Mouse (Mus musculus) limb, embryonic 11.5 days (tissue): ENCODE results near the gene Rpl24. TPM values are rescaled to one million over a fixed set of nuclear protein-coding genes. Genes with fewer than 3 reads are reported as not detected.

ENCODE experiments used
- ATAC-seq: fragments of 200-750 bp; cut with Nextera tagmentation; 2 replicates; pipeline ENCODE4 v1.8.0; 2017; ENCODE audit warnings: low read depth; ENCODE audit not compliant: insufficient number of reproducible peaks, low FRiP score, low TSS enrichment
- DNase-seq: peaks from one replicate; pipeline ENCODE4 v3.0.0-alpha.2; 2015; ENCODE audit warnings: low spot score
- H3K27ac ChIP-seq: fragments of 300-500 bp; sonication (generic); replicated peaks from 2 replicates; pipeline ENCODE4 v1.5.1; 2014; ENCODE audit warnings: low read depth, mild to moderate bottlenecking, low read length
- H3K27me3 ChIP-seq: fragments of 300-500 bp; sonication (generic); 2 replicates; pipeline ENCODE4 v1.6.1; 2014; ENCODE audit warnings: mild to moderate bottlenecking, low read length, mixed read lengths; ENCODE audit not compliant: control insufficient read depth, insufficient read depth
- H3K36me3 ChIP-seq: fragments of 300-500 bp; sonication (generic); 2 replicates; pipeline ENCODE4 v1.6.1; 2014; ENCODE audit warnings: mild to moderate bottlenecking, low read length, moderate library complexity, mixed read lengths; ENCODE audit not compliant: control insufficient read depth, insufficient read depth
- H3K4me1 ChIP-seq: fragments of 300-500 bp; sonication (generic); 2 replicates; pipeline ENCODE4 v1.6.1; 2014; ENCODE audit warnings: low read length, mixed read lengths; ENCODE audit not compliant: control insufficient read depth, insufficient read depth
- H3K4me2 ChIP-seq: fragments of 300-500 bp; sonication (generic); 2 replicates; pipeline ENCODE4 v1.6.1; 2014; ENCODE audit warnings: low read depth, mild to moderate bottlenecking, moderate library complexity; ENCODE audit not compliant: severe bottlenecking
- H3K4me3 ChIP-seq: fragments of 300-500 bp; sonication (generic); 2 replicates; pipeline ENCODE4 v1.5.1; 2014; ENCODE audit warnings: low read depth, low read length
- H3K9ac ChIP-seq: fragments of 300-500 bp; sonication (generic); 2 replicates; pipeline ENCODE4 v1.6.1; 2014; ENCODE audit warnings: mild to moderate bottlenecking, low read length
- H3K9me3 ChIP-seq: fragments of 300-500 bp; sonication (generic); 2 replicates; pipeline ENCODE4 v1.6.1; 2016; ENCODE audit warnings: low read length; ENCODE audit not compliant: control insufficient read depth
- WGBS: fragments of 180-500 bp; shearing (Covaris S2); extraction: QIAGEN DNeasy Blood & Tissue Kit; methylation state at CpG from one replicate; pipeline ENCODE4 v1.1.7; 2014; 5-methylcytosine and 5-hydroxymethylcytosine counted together
- polyA plus RNA-seq: library from polyadenylated mRNA; unstranded; fragments of >200 nt; fragmentation: Nextera tagmentation; extraction: Ambion mirVana; gene quantifications from 2 replicates; pipeline ENCODE4 v1.2.1, GENCODE M21; 2014

The Rpl24 gene
- polyA plus RNA-seq, 1 experiment from 2014 or later, result 889 TPM

DNA sequence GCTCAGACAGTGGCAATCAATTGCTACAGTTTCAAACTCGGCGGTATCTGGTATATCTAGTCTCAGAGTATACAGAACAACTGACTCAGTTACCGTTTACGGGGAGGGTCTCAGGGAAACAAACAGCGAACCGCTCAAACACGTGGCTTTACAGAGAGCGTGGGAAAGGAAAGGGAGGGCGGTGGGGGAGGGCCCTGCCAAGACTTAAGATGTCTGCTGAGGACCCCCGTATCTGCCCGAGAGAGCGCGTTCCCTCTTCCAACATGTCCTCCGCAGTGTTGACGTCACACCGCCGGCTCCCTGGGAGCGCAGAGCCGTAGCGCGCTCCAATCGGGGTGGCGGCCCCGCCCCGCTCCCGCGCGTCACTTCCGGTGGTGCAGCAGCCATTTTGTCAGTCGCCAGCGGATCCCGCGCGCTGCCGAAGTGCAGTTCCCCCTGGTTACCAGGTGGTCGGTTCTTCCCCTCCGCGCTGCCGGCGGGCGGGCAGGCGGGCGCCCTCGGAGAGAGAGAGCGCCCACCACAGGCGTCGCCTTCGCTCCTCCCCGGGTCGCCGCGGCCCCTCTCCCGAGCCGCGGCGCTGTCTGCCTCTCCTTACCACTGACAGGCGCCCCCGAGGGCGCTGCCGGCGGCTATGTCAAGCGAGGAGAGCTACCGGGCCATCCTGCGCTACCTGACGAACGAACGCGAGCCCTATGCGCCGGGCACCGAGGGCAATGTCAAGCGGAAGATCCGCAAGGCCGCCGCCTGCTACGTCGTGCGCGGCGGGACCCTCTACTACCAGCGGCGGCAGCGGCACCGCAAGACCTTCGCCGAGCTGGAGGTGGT lies 7.6 kb downstream of the Rpl24 start, which contains the start of gene Zbtb11:
TSS of gene Zbtb11 (plus strand) at position 453 of the 825 bp plus-strand sequence.
- WGBS, result under 1% methylated on average over 78 of the region's 86 CpGs
- H3K9me3 ChIP-seq, result no peaks in the 10 kb centered on the region
- peak; percentile 100 for DNase-seq
- peaks cover 2% of the 10 kb centered on the region; the same call in 1 of the 2 replicates for H3K4me1 ChIP-seq
- peak within 1 kb of the TSS; percentile 99 for H3K4me3 ChIP-seq
- peak; percentile 99 for ATAC-seq
- H3K9ac ChIP-seq, result peak within 1 kb of the TSS; percentile 85
- no peaks in the 10 kb centered on the region for H3K27me3 ChIP-seq
- H3K36me3 ChIP-seq, result peaks cover 15% of the 10 kb centered on the region; the same call in 1 of the 2 replicates
- peak within 1 kb of the TSS; percentile 69; the same call in 1 of the 2 replicates for H3K27ac ChIP-seq
- H3K4me2 ChIP-seq, result peak within 1 kb of the TSS; percentile 56

DNA sequence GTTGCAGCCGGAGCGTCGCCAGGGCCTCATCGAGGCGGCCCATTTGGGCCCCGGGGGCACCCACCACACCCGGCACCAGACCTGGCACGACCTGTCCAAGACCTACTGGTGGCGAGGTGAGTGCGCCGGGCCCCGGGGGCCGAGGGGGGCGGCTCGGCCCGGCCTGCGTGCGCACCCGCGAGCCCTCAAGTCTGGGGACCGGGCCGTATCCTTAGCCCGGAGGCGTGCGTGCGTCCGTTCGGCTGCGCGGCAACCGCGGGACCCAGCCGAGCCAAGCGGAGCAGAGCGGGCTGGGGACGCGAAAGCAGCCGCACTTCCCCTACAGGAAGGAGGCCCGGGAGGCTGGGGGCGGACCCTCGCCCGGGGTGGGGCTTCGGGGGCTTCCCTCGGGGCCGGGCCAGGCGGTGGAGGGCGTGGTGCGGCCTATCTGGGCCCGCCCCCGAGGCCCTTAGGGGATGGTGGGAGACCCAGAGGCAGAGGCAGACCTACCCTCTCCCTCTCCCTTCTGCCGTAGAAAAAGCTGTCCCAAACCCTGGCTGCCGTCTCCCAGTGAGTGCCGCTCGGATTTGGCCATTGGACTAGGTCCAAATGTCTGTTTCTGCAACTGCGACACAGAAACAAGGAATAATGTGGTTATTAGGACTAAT lies 8.3 kb downstream of the Rpl24 start:
- Histone ChIP-seq H3K9ac (peak overlapping the region; percentile 85), H3K4me3 (peak overlapping the region; percentile 99), H3K9me3 (no peaks in the 10 kb centered on the region), H3K4me1 (peaks cover 2% of the 10 kb centered on the region; the same call in 1 of the 2 replicates), H3K36me3 (peaks cover 15% of the 10 kb centered on the region; the same call in 1 of the 2 replicates), H3K27ac (peak overlapping the region; percentile 69; the same call in 1 of the 2 replicates), H3K27me3 (no peaks in the 10 kb centered on the region), H3K4me2 (peak overlapping the region; percentile 56)
- DNase-seq (peak; percentile 90), ATAC-seq (peak; percentile 87)
- WGBS, result 0% methylated on average over 55 of the region's 55 CpGs

DNA sequence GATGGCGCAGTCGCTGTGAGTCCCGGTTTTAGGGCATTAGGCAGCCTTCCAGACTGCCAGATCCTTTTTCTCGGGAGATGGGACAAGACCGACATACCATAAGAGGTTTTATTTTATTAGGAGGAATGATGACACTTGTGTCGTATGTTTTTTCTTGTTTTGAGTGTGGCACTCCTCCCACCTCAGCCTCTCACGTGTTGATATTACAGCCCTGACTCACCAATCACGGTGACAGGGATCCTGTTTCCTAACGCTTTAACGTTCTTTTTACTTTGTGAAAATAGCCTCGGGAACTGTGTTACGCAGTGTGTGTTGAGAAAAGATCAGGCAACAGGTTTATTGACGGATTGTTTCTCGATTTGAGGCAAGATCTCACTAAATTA lies 8.8 kb downstream of the Rpl24 start:
- ATAC-seq (0 out of 2 replicates have a peak, but pooled peaks have one; percentile 5), DNase-seq (no peak)
- H3K27ac ChIP-seq, result no peak overlapping the region

DNA sequence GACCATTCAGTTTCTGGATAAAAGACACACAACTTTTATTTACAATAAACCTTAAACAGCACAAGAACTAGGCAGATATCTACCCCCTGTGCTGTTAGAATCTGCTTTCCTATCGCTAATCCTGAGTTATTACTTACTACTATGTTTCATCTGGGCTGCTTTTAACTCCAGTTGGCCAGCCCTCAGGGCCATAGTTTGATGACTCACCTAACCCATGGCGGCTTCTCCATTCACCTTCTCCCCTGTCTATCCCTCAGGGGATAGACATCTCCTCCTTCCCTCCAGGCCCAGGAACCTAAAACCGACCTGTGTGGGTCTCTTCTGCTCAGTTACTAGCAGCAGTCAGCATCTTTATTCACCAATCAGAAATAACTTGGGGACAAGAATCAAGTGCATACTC lies 19.9 kb downstream of the Rpl24 start:
- no peaks in the 10 kb centered on the region for H3K27me3 ChIP-seq
- WGBS, result 91% methylated on average over 3 of the region's 3 CpGs
- H3K9me3 ChIP-seq, result no peaks in the 10 kb centered on the region
- peaks cover 7% of the 10 kb centered on the region for H3K36me3 ChIP-seq
- no peak overlapping the region for H3K27ac ChIP-seq
- H3K4me2 ChIP-seq, result no peak overlapping the region
- ATAC-seq, result no peak
- no peaks in the 10 kb centered on the region for H3K4me1 ChIP-seq
- DNase-seq, result no peak
- H3K9ac ChIP-seq, result no peak overlapping the region
- H3K4me3 ChIP-seq, result no peak overlapping the region

More for the DNA sequence above, 8.8 kb downstream of the Rpl24 start:
- Histone ChIP-seq H3K36me3 (peaks cover 15% of the 10 kb centered on the region; the same call in 1 of the 2 replicates), H3K9me3 (no peaks in the 10 kb centered on the region), H3K27me3 (no peaks in the 10 kb centered on the region), H3K4me3 (peak overlapping the region; percentile 99), H3K4me2 (peak overlapping the region; percentile 56), H3K4me1 (peaks cover 2% of the 10 kb centered on the region; the same call in 1 of the 2 replicates), H3K9ac (peak overlapping the region; percentile 85; the same call in 1 of the 2 replicates)
- WGBS, result 9% methylated on average over 14 of the region's 14 CpGs

DNA sequence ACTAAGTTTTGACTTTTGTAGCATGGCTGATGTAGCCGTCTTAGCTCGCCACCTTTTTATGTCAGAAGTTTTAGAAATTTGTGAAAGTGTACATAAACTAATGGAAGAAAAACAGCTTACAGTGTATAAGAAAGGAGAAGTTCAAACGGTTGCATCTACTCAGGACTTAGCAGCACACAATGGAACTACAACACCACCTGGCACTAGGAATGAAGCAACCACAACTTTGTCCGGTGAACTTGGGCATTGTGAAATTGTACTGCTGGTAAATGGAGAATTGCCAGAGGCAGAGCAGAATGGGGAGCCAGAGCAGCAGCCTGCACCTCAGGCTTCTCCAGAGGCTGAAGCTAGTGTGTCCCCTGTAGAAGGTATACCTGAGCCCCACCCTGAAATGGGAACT lies 24.2 kb downstream of the Rpl24 start:
- H3K27ac ChIP-seq, result no peak overlapping the region
- H3K9ac ChIP-seq, result no peak overlapping the region
- no peak for DNase-seq
- no peaks in the 10 kb centered on the region for H3K9me3 ChIP-seq
- H3K36me3 ChIP-seq, result peaks cover 6% of the 10 kb centered on the region
- no peaks in the 10 kb centered on the region for H3K27me3 ChIP-seq
- H3K4me2 ChIP-seq, result no peak overlapping the region
- H3K4me3 ChIP-seq, result no peak overlapping the region
- WGBS, result 95% methylated on average over 4 of the region's 4 CpGs
- no peak for ATAC-seq
- no peaks in the 10 kb centered on the region for H3K4me1 ChIP-seq

DNA sequence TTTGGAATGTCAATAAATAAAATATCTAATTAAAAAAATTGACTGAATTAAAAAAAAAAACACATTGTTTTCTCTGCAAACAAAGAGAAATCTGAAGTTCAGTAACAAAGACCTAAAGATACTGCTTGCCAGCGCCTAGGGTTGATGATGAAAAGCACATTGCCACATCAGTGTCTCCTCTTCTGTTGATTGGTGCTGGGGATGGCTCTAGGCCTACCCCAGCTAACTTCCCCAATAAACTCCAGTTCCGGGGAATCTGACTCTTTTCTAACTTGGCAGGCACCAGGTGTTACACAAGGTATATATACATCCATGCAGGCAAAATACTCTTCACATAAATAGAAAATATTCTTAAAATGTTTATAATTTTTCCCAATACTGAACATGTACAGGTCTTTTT lies 28.2 kb downstream of the Rpl24 start:
- Histone ChIP-seq H3K27ac (no peak overlapping the region), H3K4me1 (no peaks in the 10 kb centered on the region), H3K4me2 (no peak overlapping the region), H3K36me3 (peaks cover 6% of the 10 kb centered on the region; the same call in 1 of the 2 replicates), H3K27me3 (no peaks in the 10 kb centered on the region), H3K9ac (no peak overlapping the region), H3K9me3 (no peaks in the 10 kb centered on the region), H3K4me3 (no peak overlapping the region)
- no peak for ATAC-seq
- DNase-seq, result no peak
- 87% methylated on average over 2 of the region's 2 CpGs for WGBS

DNA sequence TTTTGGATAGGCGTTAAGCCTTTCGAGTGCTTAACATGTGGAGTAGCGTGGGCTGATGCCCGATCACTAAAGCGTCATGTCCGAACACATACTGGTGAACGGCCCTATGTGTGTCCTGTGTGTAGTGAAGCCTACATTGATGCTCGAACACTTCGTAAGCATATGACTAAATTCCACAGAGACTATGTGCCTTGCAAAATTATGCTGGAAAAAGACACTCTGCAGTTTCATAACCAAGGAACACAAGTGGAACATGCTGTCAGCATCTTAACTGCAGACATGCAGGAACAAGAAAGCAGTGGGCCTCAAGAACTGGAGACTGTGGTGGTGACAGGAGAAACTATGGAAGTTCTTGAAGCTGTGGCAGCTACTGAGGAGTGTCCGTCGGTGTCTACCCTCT lies 40.7 kb downstream of the Rpl24 start:
- Histone ChIP-seq H3K36me3 (peaks cover 13% of the 10 kb centered on the region; the same call in 1 of the 2 replicates), H3K9me3 (no peaks in the 10 kb centered on the region), H3K27ac (no peak overlapping the region), H3K27me3 (no peaks in the 10 kb centered on the region), H3K4me2 (no peak overlapping the region), H3K9ac (no peak overlapping the region), H3K4me1 (no peaks in the 10 kb centered on the region), H3K4me3 (no peak overlapping the region)
- ATAC-seq (no peak), DNase-seq (no peak)
- WGBS, result 96% methylated on average over 11 of the region's 11 CpGs

DNA sequence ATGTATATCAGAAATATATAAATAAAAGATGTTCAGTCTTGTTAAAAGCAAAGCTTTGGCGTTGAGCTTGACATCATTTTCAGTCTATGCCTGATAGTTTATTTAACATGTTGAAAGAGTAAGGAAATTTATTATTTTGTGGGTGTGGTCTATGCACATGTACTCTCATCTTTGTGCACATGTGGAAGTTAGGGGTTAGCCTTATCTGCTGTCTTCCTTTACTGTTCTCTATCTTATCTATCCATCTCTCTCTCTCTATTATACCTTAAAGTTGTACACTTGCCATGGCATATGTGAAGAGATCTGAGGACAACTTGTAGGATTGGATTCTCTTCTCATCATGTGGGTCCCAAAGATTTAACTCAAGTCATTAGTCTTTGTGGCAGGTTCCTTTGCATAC lies 42.8 kb downstream of the Rpl24 start:
- Histone ChIP-seq H3K36me3 (peaks cover 13% of the 10 kb centered on the region; the same call in 1 of the 2 replicates), H3K4me1 (no peaks in the 10 kb centered on the region), H3K27me3 (no peaks in the 10 kb centered on the region), H3K4me3 (no peak overlapping the region), H3K27ac (no peak overlapping the region), H3K9ac (no peak overlapping the region), H3K9me3 (no peaks in the 10 kb centered on the region), H3K4me2 (no peak overlapping the region)
- WGBS, result 96% methylated on average over 1 of the region's 1 CpGs
- DNase-seq (no peak), ATAC-seq (no peak)
